Mouse (Mus musculus): ENCODE measurements around the gene Gm6793.

Gene Gm6793

GRCm38 (mm10) chr8:112014936-112015335 is at the start of gene Gm6793:
TSS of gene Gm6793 (minus strand) at chr8:112015036.
- no peak for DNase-seq

GRCm38 (mm10) chr8:112061372-112061771 is 46.5 kb upstream of the Gm6793 start:
- peak; percentile 19 for DNase-seq

GRCm38 (mm10) chr8:112054456-112054855 is 39.6 kb upstream of the Gm6793 start:
- no peak for DNase-seq

- DNase-seq: no peak
Measured at GRCm38 (mm10) chr8:112051537-112051936, 36.7 kb upstream of the Gm6793 start.

- DNase-seq: no peak
Measured at GRCm38 (mm10) chr8:112049984-112050383, 35.1 kb upstream of the Gm6793 start.

- no peak for DNase-seq
Measured at GRCm38 (mm10) chr8:112048293-112048692, 33.5 kb upstream of the Gm6793 start.

GRCm38 (mm10) chr8:112045896-112046295 is 31.1 kb upstream of the Gm6793 start:
- DNase-seq: peak; percentile 88

- DNase-seq: no peak
Measured at GRCm38 (mm10) chr8:112045182-112045581, 30.3 kb upstream of the Gm6793 start.

- DNase-seq: no peak
Measured at GRCm38 (mm10) chr8:112037521-112037920, 22.7 kb upstream of the Gm6793 start.

- DNase-seq: peak; percentile 51
Measured at GRCm38 (mm10) chr8:112034603-112035002, 19.8 kb upstream of the Gm6793 start.

GRCm38 (mm10) chr8:112033071-112033470 is 18.2 kb upstream of the Gm6793 start:
- DNase-seq: no peak

- DNase-seq: no peak
Measured at GRCm38 (mm10) chr8:112030663-112031062, 15.8 kb upstream of the Gm6793 start.

- no peak for DNase-seq
Measured at GRCm38 (mm10) chr8:112029455-112029854, 14.6 kb upstream of the Gm6793 start.

GRCm38 (mm10) chr8:112011816-112012242 is 3.0 kb downstream of the Gm6793 start:
- peak; percentile 60 for DNase-seq

- DNase-seq: peak; percentile 96
Measured at GRCm38 (mm10) chr8:112010997-112011815, 3.6 kb downstream of the Gm6793 start, which contains the start of the genes Kars and Terf2ip. TSS of gene Kars (minus strand) at chr8:112011323. TSS of gene Terf2ip (plus strand) at chr8:112011398.

GRCm38 (mm10) chr8:112009558-112009957 is 5.3 kb downstream of the Gm6793 start:
- DNase-seq: no peak

GRCm38 (mm10) chr8:112007669-112008068 is 7.2 kb downstream of the Gm6793 start:
- DNase-seq: no peak

GRCm38 (mm10) chr8:112005601-112006000 is 9.2 kb downstream of the Gm6793 start:
- DNase-seq: no peak

GRCm38 (mm10) chr8:112004754-112005153 is 10.1 kb downstream of the Gm6793 start:
- DNase-seq: no peak

GRCm38 (mm10) chr8:111992703-111993039 is 22.2 kb downstream of the Gm6793 start:
- DNase-seq: no peak

GRCm38 (mm10) chr8:111992013-111992702 is 22.7 kb downstream of the Gm6793 start, which contains the start of gene Adat1:
TSS of gene Adat1 (minus strand) at chr8:111992302.
- peak; percentile 93 for DNase-seq

GRCm38 (mm10) chr8:111991278-111991677 is 23.6 kb downstream of the Gm6793 start:
- no peak for DNase-seq

GRCm38 (mm10) chr8:111989911-111990310 is 24.9 kb downstream of the Gm6793 start:
- DNase-seq: peak; percentile 91

- no peak for DNase-seq
Measured at GRCm38 (mm10) chr8:111984511-111984910, 30.3 kb downstream of the Gm6793 start.

Measured in kidney, postnatal 10 days (tissue).